Mouse (Mus musculus) heart, embryonic 14.5 days (tissue): ENCODE measurements around the gene Plpp3. TPM values are rescaled to one million over a fixed set of nuclear protein-coding genes. Genes with fewer than 3 reads are reported as not detected.

Experiments
- ATAC-seq: fragments of 200-750 bp; cut with Nextera tagmentation; 2 replicates; pipeline ENCODE4 v1.8.0; 2017; ENCODE audit warnings: low read depth, moderate TSS enrichment; ENCODE audit not compliant: insufficient number of reproducible peaks, insufficient read depth, low FRiP score
- H3K27ac ChIP-seq, 2 experiments: fragments of 200-500 bp in 1 of 2; fragments of 300-500 bp in 1 of 2; sonication (generic) in 1 of 2; replicated peaks in 1 of 2; 2 replicates each; pipeline ENCODE4 v1.5.1; 2012 to 2014; ENCODE audit warnings: low read depth in 2 of 2, low read length in 2 of 2, control low read depth in 1 of 2, mild to moderate bottlenecking in 1 of 2, mixed read lengths in 1 of 2; ENCODE audit not compliant: control insufficient read depth in 1 of 2, insufficient read depth in 1 of 2
- H3K27me3 ChIP-seq: fragments of 300-500 bp; sonication (generic); 2 replicates; pipeline ENCODE4 v1.6.1; 2014; ENCODE audit warnings: mild to moderate bottlenecking, low read length, control low read depth; ENCODE audit not compliant: control insufficient read depth, insufficient read depth
- H3K36me3 ChIP-seq: fragments of 300-500 bp; sonication (generic); 2 replicates; pipeline ENCODE4 v1.6.1; 2014; ENCODE audit warnings: mild to moderate bottlenecking, control low read depth, low read length, mixed read lengths; ENCODE audit not compliant: control insufficient read depth, insufficient read depth
- H3K4me1 ChIP-seq, 2 experiments: fragments of 200-500 bp in 1 of 2; fragments of 300-500 bp in 1 of 2; sonication (generic) in 1 of 2; 2 replicates each; pipeline ENCODE4 v1.6.1; 2012 to 2014; ENCODE audit warnings: low read length in 2 of 2, control low read depth in 1 of 2, mixed read lengths in 1 of 2; ENCODE audit not compliant: control insufficient read depth in 2 of 2, insufficient read depth in 2 of 2
- H3K4me2 ChIP-seq: fragments of 300-500 bp; sonication (generic); 2 replicates; pipeline ENCODE4 v1.6.1; 2014; ENCODE audit warnings: mild to moderate bottlenecking, low read length
- H3K4me3 ChIP-seq, 2 experiments: fragments of 200-500 bp in 1 of 2; fragments of 300-500 bp in 1 of 2; sonication (generic) in 1 of 2; 2 replicates each; pipeline ENCODE4 v1.5.1; 2012 to 2014; ENCODE audit warnings: low read length in 2 of 2, mild to moderate bottlenecking in 2 of 2, control low read depth in 1 of 2, low read depth in 1 of 2, moderate library complexity in 1 of 2; ENCODE audit not compliant: control insufficient read depth in 1 of 2, insufficient read depth in 1 of 2
- H3K9ac ChIP-seq: fragments of 300-500 bp; sonication (generic); 2 replicates; pipeline ENCODE4 v1.6.1; 2014; ENCODE audit warnings: mild to moderate bottlenecking, low read length
- H3K9me3 ChIP-seq: fragments of 300-500 bp; sonication (generic); 2 replicates; pipeline ENCODE4 v1.6.1; 2016; ENCODE audit warnings: low read length, control low read depth; ENCODE audit not compliant: control insufficient read depth
- WGBS: fragments of 180-500 bp; shearing (Covaris S2); extraction: QIAGEN DNeasy Blood & Tissue Kit; methylation state at CpG from one replicate; pipeline ENCODE4 v1.1.7; 2014; 5-methylcytosine and 5-hydroxymethylcytosine counted together
- polyA plus RNA-seq: library from polyadenylated mRNA; unstranded; fragments of >200 nt; fragmentation: Nextera tagmentation; extraction: Ambion mirVana; gene quantifications from 2 replicates; pipeline ENCODE4 v1.2.1, GENCODE M21; 2014

The Plpp3 gene
- polyA plus RNA-seq, 1 experiment from 2014 or later, result 32.8 TPM

GRCm38 (mm10) chr4:105250946-105251345 lies 93.8 kb downstream of the Plpp3 start:
- ATAC-seq, result no peak

GRCm38 (mm10) chr4:105252044-105252443 lies 94.9 kb downstream of the Plpp3 start:
- ATAC-seq, result no peak
- Histone ChIP-seq H3K9ac (no peak overlapping the region), H3K36me3 (no peaks in the 10 kb centered on the region), H3K4me2 (no peak overlapping the region), H3K27ac (no peak overlapping the region), H3K4me3 (no peak overlapping the region), H3K27me3 (peaks cover 3% of the 10 kb centered on the region; the same call in 1 of the 2 replicates), H3K9me3 (no peaks in the 10 kb centered on the region), H3K4me1 (peaks cover 5 to 12% of the 10 kb centered on the region in 2 experiments)
- WGBS, result 86% methylated on average over 3 of the region's 3 CpGs

More at GRCm38 (mm10) chr4:105250946-105251345, 93.8 kb downstream of the Plpp3 start:
- Histone ChIP-seq H3K9me3 (no peaks in the 10 kb centered on the region), H3K9ac (no peak overlapping the region), H3K27ac (no peak overlapping the region), H3K36me3 (no peaks in the 10 kb centered on the region), H3K4me1 (peaks cover 5 to 14% of the 10 kb centered on the region in 2 experiments), H3K27me3 (peaks cover 3% of the 10 kb centered on the region; the same call in 1 of the 2 replicates), H3K4me3 (no peak overlapping the region), H3K4me2 (no peak overlapping the region)
- WGBS, result 74% methylated on average over 3 of the region's 3 CpGs

GRCm38 (mm10) chr4:105252571-105253200 lies 95.5 kb downstream of the Plpp3 start:
- Histone ChIP-seq H3K27ac (no peak overlapping the region), H3K36me3 (no peaks in the 10 kb centered on the region), H3K4me3 (no peak overlapping the region), H3K9me3 (no peaks in the 10 kb centered on the region), H3K27me3 (peaks cover 3% of the 10 kb centered on the region; the same call in 1 of the 2 replicates), H3K9ac (no peak overlapping the region), H3K4me1 (peaks cover 5 to 12% of the 10 kb centered on the region in 2 experiments), H3K4me2 (no peak overlapping the region)
- ATAC-seq, result no peak
- WGBS, result 39% methylated on average over 5 of the region's 5 CpGs

- no peak for ATAC-seq
- peaks cover 7 to 18% of the 10 kb centered on the region in 2 experiments for H3K4me1 ChIP-seq
- H3K27ac ChIP-seq, result no peak overlapping the region
- no peaks in the 10 kb centered on the region for H3K9me3 ChIP-seq
- H3K4me3 ChIP-seq, result no peak overlapping the region
- peaks cover 3% of the 10 kb centered on the region; the same call in 1 of the 2 replicates for H3K27me3 ChIP-seq
- H3K4me2 ChIP-seq, result no peak overlapping the region
- 53% methylated on average over 6 of the region's 6 CpGs for WGBS
- H3K9ac ChIP-seq, result no peak overlapping the region
- no peaks in the 10 kb centered on the region for H3K36me3 ChIP-seq
These were observed 96.5 kb downstream of the Plpp3 start for GRCm38 (mm10) chr4:105253453-105254341.

GRCm38 (mm10) chr4:105254365-105254764 lies 97.2 kb downstream of the Plpp3 start:
- ATAC-seq, result no peak

GRCm38 (mm10) chr4:105255185-105255584 lies 98.0 kb downstream of the Plpp3 start:
- Histone ChIP-seq H3K4me2 (no peak overlapping the region), H3K27ac (no peak overlapping the region), H3K27me3 (no peaks in the 10 kb centered on the region; the same call in 1 of the 2 replicates), H3K9me3 (no peaks in the 10 kb centered on the region), H3K4me1 (peaks cover 7 to 18% of the 10 kb centered on the region in 2 experiments), H3K36me3 (no peaks in the 10 kb centered on the region), H3K9ac (no peak overlapping the region), H3K4me3 (no peak overlapping the region)
- no peak for ATAC-seq
- 77% methylated on average over 3 of the region's 3 CpGs for WGBS

More at GRCm38 (mm10) chr4:105254365-105254764, 97.2 kb downstream of the Plpp3 start:
- no peaks in the 10 kb centered on the region; the same call in 1 of the 2 replicates for H3K27me3 ChIP-seq
- peaks cover 7 to 18% of the 10 kb centered on the region in 2 experiments for H3K4me1 ChIP-seq
- no peaks in the 10 kb centered on the region for H3K9me3 ChIP-seq
- no peak overlapping the region for H3K4me3 ChIP-seq
- no peak overlapping the region for H3K4me2 ChIP-seq
- H3K27ac ChIP-seq, result no peak overlapping the region
- WGBS, result 85% methylated on average over 4 of the region's 4 CpGs
- no peak overlapping the region for H3K9ac ChIP-seq
- H3K36me3 ChIP-seq, result no peaks in the 10 kb centered on the region

GRCm38 (mm10) chr4:105257667-105258560 lies 100.8 kb downstream of the Plpp3 start:
- Histone ChIP-seq H3K9me3 (no peaks in the 10 kb centered on the region), H3K9ac (no peak overlapping the region), H3K27me3 (no peaks in the 10 kb centered on the region), H3K4me3 (no peak overlapping the region), H3K36me3 (no peaks in the 10 kb centered on the region), H3K4me1 (peaks cover 9 to 23% of the 10 kb centered on the region in 2 experiments), H3K4me2 (no peak overlapping the region), H3K27ac (no peak overlapping the region)
- 70% methylated on average over 11 of the region's 11 CpGs for WGBS
- no peak for ATAC-seq
